Mouse (Mus musculus) testis, adult 2 months (tissue): ENCODE data around the gene Car5a.

ENCODE experiments used
- CTCF ChIP-seq: fragments of 200-500 bp; IDR thresholded peaks from 2 replicates; pipeline ENCODE4 v1.5.1; 2012; ENCODE audit warnings: low read depth, mild to moderate bottlenecking, inconsistent platforms, low read length, moderate library complexity; ENCODE audit not compliant: control insufficient read depth, insufficient read depth, insufficient replicate concordance
- POLR2A ChIP-seq: fragments of 200-500 bp; IDR thresholded peaks from 2 replicates; pipeline ENCODE4 v1.6.1; 2012; ENCODE audit warnings: low read depth, mild to moderate bottlenecking, inconsistent platforms, low read length, moderate library complexity; ENCODE audit not compliant: control insufficient read depth

GRCm38 (mm10) chr8:121877212-121877611 lies 67.5 kb downstream of the Car5a start:
- TF ChIP-seq POLR2A (no peak), CTCF (no peak)
